Mouse (Mus musculus): ENCODE measurements around the gene Ttc24. TPM values are rescaled to one million over a fixed set of nuclear protein-coding genes. Genes with fewer than 3 reads are reported as not detected.

Gene Ttc24
- total RNA-seq (2017), result not detected in 3 replicates

DNA sequence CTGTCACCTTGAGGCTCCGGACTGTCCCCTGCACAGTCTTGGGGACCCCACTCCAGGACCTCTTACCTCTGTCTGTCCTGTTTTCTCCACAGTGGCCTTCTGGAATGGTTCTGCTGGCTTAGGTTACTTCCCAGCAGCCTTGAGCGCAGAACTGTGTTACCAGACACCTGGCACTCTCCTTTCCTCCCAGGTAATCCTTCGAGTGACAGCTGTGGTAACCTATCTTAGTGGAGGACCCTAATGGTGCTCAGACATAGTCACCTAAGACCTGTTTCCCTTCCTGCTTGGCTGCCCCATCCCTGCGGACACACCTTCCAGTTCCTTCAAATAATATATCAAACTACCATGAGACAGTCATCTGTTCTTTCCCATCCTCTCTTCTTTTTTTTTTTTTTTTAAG, at the start of gene Ttc24:
Ttc24 (minus strand) TSS at position 101 of the 400 bp plus-strand sequence.
- ATAC-seq (replicated peaks; ENCODE audit: insufficient number of reproducible peaks, low FRiP score, low TSS enrichment, poor library complexity, severe bottlenecking), result no peak

DNA sequence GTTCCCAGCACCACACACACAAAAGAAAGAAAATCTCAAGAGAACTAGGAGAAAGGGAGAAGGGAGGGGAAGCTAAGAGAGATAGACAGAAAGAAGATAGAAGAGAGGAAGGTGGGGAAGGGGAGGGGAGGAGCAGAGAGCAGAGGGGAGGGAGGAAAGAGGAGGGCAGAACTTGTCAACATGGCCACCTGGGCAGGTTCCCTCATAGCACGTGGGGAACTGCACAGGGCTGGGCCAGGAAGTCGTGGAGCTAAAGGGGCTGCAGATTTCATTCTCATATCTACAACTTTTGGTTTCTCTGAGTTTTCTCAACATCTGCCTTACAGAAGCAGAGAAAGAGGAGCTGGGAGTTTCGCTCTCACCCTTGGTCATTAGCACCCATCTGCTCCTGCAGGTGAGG, 49.5 kb upstream of the Ttc24 start:
- ATAC-seq (replicated peaks; ENCODE audit: insufficient number of reproducible peaks, low FRiP score, low TSS enrichment, poor library complexity, severe bottlenecking), result no peak

DNA sequence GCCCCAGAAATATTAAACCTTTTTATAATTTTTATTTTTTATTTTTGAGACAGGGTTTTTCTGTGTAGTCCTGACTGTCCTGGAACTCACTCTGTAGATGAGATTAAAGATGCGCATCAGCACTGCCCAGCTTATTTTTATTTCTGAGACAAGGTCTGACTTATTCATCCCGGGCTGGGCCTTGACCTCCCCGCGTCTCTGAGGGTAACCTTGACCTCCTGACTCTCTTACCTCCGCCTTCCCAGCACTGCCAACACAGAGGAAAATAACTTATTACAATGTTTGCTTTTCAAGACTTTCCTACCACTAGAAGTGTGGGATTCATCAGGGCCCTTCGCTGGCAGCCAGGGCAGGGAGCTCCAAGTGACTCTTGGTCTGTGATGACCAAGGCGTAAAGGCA, 48.1 kb upstream of the Ttc24 start:
- ATAC-seq (replicated peaks; ENCODE audit: insufficient number of reproducible peaks, low FRiP score, low TSS enrichment, poor library complexity, severe bottlenecking), result no peak

DNA sequence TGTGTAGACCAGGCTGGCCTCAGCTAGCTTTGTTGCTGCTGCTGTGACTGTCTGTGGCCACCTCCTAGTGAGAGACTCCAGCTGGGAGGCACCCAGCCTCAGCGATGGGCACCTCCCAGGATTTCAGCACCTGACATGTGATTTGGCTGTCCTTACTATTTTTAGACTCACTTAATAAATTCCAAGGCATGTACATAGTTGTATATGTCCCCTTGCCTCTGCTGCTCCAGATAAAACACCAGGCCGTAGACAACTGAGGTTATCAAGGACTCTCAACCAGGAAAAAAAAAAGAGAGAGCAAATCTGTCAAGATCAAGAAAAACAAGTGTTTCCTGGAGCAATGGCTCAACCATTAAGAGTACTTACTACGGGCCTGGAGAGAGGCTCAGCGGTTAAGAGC, 47.1 kb upstream of the Ttc24 start:
- ATAC-seq (replicated peaks; ENCODE audit: insufficient number of reproducible peaks, low FRiP score, low TSS enrichment, poor library complexity, severe bottlenecking), result no peak

DNA sequence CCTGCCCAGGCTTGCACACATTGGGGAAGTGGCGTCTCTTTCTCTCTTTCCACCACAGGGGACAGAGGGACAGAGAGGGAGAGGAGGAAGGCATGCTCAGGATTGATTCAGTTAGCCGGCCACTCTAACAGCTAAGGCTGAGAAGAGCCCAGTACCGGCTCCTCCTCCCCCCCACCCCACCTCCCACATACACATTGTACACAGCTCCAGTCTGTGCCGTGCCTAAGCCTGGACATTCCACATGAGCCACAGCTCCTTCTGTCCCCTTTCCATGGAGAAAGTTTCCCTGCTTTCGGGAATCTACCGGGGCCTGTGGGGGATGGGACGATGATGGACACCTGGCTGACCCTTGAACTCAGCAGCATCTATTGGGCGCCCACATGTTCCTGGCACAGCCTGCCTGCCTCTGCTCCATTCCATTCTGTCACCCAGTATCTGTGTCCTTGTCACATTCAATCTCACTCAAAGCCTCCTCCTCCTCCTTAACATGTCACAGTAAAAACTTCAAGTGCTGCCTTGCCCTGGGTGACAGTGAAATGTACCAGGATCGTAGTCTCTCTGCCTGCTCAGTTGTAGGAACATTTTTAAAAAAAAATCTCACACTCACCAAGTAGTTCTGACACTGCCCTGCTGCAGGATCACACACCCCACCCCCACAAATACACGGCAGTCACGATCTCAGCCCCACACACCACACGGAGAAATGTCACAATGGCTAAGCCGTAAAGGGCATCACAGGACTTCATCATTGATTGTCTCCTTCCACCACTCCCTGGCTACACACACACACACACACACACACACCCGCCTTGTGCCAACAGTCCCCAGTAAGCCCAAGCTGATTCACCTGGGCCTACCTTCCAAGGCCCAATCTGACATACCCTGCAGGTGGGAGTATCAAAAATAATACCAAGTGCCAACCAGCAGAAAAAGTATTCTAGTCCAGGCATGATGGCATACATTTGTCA, 43.3 kb upstream of the Ttc24 start:
- no peak for ATAC-seq (replicated peaks; ENCODE audit: insufficient number of reproducible peaks, low FRiP score, low TSS enrichment, poor library complexity, severe bottlenecking)

DNA sequence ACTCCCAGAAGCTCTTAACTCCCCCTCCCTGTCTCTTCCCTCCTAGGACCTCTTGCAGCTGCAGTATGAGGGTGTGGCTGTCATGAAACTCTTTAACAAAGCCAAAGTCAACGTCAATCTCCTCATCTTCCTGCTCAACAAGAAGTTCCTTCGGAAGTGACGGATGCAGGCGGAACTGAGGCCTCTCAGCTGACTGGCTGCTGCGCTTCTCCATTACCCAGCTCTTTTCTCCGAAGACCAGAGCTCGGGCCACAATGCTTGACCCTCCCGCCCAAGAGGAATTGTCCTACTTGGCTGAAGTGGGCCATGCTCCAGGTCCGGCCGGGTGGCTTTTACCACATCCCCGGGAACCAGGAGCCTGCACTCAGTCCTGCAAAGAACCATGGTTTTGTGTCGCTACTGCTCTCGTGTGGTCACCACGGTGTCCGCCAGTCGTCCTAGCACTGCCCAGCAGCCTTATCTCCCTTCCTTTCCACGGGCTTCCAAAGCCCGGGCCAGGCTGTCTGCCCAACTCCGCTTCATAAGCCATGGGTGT, 42.1 kb upstream of the Ttc24 start:
- ATAC-seq (replicated peaks; ENCODE audit: insufficient number of reproducible peaks, low FRiP score, low TSS enrichment, poor library complexity, severe bottlenecking), result no peak

DNA sequence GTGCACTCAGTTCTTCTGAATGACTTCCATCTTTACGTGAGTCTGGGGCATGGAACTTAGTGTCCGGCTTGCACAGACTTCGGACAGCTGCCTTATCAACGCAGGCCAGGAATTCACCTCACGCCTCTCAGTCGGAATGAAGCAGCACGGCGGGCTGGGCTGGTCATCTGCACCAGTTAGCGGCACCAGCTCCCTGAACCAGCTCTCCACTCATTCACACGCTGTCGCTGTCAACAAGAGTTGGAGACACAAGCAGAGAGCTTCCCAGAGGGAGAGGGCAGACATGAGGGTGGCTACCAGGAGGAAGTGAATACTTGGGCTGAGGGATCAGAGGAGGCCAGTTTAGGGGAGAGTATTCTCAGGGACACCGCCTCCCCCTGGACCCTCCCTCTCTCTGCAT, 36.3 kb upstream of the Ttc24 start:
- no peak for ATAC-seq (replicated peaks; ENCODE audit: insufficient number of reproducible peaks, low FRiP score, low TSS enrichment, poor library complexity, severe bottlenecking)

DNA sequence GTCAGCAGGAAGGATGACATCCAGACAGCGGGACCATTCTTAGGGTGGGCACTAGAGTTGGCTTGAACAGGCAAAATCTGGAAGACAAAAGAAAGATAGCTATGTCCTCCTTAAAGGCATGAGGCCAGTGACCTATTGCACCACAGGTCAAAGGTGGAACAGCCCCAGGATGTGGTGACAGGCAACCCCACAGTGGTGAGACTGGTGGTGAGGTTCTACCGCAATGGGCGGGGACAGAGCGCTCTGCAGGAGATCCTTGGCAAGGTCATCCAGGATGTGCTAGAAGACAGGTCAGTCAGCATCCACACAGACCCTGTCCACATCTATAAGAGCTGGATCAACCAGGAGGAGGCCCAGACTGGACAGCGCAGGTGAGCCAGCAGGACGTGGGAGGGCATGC, 31.0 kb upstream of the Ttc24 start:
- ATAC-seq (replicated peaks; ENCODE audit: insufficient number of reproducible peaks, low FRiP score, low TSS enrichment, poor library complexity, severe bottlenecking), result 0 out of 2 replicates have a peak, but pooled peaks have one; percentile 26

DNA sequence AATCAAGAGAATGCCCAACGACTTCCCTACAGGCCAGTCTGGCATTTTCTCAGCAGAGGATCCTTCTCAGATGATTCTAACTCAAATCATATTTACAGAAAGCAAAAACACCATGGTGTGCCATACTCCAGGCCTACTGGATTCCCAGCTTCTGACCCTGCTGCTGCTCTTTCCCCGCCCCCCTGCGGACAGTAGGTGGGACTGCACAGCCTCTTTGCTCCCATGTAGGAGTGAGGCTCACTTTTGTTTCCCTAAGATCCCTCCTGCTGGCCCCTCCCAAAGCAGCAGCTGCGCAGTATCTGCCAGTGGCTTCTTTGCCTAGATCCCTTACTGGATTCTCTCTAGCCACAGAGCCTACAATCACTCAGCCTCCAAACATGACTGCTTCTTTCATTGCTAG, 28.0 kb upstream of the Ttc24 start:
- ATAC-seq (replicated peaks; ENCODE audit: insufficient number of reproducible peaks, low FRiP score, low TSS enrichment, poor library complexity, severe bottlenecking), result no peak

DNA sequence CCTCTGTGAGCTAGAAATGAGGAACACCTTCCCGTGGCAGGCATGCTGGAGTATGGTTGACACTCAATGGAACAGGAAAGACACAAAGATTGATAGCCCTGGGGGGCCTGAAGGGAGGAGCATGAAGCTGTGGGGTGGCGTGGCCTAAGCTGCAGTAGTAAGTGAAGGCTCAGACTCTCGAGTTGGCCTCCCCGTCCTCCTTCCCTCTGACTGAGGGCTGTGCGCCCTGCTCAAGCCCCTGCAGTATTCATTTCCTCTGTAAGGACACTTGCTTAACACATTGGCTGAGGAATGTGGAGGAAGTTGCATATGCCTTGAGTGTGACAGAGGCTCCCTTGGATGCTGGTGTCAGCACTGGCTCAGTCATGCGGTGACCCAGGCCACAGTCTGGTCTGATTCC, 24.5 kb upstream of the Ttc24 start:
- no peak for ATAC-seq (replicated peaks; ENCODE audit: insufficient number of reproducible peaks, low FRiP score, low TSS enrichment, poor library complexity, severe bottlenecking)

DNA sequence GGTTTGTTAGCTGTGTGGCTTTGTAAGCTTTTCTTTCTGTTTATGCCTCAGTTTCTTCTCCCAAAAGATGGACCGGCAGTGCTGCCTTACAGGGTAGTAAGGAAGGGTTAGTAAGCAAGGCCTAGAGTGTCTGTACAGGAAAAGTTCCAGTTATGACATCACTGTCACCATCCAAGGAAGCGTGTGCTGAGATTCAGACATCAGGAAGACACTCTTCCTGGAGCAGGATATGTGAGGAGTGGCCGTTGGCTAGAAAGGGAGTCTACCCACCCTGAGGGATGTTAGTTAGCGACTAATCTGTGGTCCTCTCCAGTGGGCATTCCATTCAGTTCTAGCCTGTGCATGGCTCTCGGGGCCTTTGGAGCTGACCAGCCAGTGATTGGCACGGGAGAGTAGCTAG, 24.1 kb upstream of the Ttc24 start:
- no peak for ATAC-seq (replicated peaks; ENCODE audit: insufficient number of reproducible peaks, low FRiP score, low TSS enrichment, poor library complexity, severe bottlenecking)

DNA sequence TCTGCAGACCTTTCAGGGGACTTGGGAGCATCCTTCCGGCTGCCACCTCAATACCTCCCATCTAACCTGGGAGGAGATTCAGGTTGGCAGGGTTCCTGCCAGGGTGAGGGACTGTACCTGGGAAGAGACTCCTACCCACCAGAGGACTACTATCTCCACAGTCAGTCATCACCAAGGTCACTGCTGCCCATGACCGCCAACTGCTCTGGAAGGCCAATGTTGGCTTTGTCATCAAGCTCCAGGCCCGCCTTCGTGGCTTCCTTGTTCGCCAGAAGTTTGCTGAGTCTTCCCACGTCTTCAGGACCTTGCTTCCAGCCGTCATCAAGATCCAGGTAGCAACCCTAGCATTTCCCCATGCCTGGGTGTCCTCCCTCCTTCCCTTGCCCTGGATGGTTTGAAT, 23.6 kb upstream of the Ttc24 start:
- ATAC-seq (replicated peaks; ENCODE audit: insufficient number of reproducible peaks, low FRiP score, low TSS enrichment, poor library complexity, severe bottlenecking), result no peak

DNA sequence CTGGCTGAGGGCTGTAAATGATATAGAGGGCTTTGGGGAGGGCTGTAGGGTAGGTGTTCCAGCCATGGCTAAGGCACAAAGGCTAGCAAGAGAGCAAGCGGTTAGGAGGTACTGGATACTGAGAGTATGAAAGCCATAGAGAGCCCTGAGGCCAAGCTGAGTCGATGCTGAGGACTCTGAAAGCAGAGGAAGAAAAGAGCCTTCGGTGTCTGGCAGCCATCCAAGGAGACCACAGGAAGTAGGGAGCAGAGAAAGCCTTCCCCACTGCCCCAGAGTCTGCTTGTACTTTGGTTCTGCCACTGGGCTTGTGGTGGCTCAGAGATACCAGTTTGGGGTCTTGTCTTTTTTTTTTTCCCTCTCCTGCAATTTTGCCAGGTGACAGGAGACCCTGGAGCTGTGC, 22.1 kb upstream of the Ttc24 start:
- no peak for ATAC-seq (replicated peaks; ENCODE audit: insufficient number of reproducible peaks, low FRiP score, low TSS enrichment, poor library complexity, severe bottlenecking)

DNA sequence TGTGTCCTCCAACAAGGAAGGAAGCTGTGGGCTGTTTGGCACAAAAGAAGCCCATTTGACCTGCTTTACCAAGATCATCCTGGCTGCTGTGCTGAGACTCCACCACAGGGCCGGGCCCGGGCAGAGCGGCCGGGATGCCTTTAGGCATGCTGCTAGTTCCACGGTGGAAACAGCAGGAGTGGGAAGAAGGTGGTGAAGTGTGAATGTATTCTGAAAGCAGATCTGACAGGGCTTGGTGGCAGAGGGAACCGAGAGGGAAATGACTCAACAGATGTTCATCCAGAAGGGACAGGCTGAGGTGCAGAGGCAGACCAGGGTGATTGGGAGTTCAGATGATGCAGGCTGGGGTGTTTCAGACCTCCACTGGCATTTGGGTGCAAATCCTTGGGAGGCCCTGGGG, 19.6 kb upstream of the Ttc24 start:
- no peak for ATAC-seq (replicated peaks; ENCODE audit: insufficient number of reproducible peaks, low FRiP score, low TSS enrichment, poor library complexity, severe bottlenecking)

DNA sequence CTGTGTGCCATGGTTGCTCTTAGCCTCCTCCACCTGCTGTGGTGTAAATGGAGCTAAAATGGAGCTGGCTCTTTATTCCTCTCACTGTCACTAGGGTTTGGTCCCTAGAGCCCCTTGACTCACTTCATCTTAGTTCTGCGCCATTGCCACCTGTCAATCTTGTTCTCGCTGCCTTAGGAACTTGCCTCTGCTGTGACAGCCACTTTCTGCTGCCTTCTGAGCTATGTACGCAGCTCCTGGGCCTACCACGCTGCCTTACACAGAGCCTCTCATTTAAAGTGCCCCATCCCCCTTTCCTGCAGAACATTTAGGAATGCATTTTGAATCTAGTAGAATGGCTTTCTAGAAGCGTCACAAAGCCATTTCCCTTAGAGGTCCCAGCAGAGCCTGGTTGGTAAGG, 16.0 kb upstream of the Ttc24 start:
- ATAC-seq (replicated peaks; ENCODE audit: insufficient number of reproducible peaks, low FRiP score, low TSS enrichment, poor library complexity, severe bottlenecking), result no peak

DNA sequence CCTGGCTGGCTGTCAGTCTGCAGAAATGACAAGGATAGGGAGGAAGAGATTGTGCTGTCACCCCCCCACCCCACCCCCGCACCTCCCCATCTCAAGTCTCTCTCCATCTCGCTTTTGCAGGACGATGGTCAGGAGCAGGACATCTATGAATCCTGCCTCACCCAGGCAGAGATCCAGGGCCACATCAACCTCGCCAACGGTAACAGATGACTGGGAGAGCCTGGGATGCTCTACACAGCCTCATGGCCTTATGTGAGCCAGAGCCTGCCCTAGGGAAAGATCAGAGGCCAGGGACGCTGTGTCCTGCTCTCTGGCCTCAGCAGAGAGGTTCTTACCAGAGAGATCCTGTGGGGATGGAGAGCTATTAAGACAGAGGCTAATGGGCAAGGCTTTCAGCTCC, 12.5 kb upstream of the Ttc24 start:
- ATAC-seq (replicated peaks; ENCODE audit: insufficient number of reproducible peaks, low FRiP score, low TSS enrichment, poor library complexity, severe bottlenecking), result no peak

DNA sequence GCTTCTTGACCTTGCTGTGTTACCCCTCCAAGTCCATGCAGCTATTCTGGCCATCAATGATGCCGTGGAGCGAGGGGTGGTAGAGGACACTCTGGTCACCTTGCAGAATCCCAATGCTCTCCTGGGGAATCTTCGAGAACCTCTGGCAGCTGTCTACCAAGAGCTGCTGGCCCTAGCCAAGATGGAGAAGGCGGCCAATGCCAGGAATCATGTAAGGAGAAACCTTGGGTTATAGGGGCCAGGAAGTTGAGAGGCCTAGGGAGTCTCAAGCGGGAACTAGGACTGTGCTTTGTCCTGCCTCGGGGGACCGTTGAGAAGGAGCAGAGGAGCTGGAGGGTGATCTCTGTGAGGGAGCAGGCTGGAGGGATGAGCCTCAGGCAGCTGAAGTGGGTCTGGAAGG, 12.0 kb upstream of the Ttc24 start:
- ATAC-seq (replicated peaks; ENCODE audit: insufficient number of reproducible peaks, low FRiP score, low TSS enrichment, poor library complexity, severe bottlenecking), result no peak

DNA sequence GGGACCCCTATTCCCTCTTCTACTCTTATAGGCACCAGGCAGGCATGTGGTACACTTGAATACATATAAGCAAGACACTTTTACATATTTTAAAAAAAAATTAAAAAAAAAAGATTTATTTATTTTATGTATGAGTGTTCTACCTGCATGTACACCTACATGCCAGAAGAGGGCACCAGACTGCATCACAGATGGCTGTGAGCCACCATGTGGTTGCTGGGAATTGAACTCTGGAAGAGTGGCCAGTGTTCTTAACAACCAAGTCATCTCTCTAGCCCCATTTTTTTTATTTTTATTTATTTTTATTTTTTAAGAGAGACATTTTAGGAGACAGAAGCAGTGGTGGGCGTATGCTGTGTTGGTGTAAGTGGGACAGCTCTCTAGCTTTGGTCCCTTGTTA, 9.6 kb upstream of the Ttc24 start:
- no peak for ATAC-seq (replicated peaks; ENCODE audit: insufficient number of reproducible peaks, low FRiP score, low TSS enrichment, poor library complexity, severe bottlenecking)

DNA sequence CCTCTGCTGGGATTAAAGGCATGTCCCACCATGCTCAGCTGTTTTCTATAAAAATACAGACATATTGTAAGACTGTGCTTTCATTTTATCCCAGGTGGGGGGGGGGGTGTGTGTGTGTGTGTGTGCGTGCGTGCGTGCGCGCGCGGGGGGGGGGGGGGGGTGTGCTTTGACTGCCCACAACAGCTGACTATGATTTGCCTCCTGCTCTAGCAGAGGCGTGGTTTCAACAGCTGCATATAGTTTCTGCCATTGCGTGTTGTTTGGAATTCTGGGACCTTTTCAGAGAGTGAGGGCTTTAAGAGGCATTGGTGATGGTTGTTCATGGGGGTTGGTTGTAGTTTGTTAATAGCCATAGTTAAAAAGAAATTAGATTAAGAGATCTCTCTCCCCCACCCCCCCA, 7.4 kb upstream of the Ttc24 start:
- no peak for ATAC-seq (replicated peaks; ENCODE audit: insufficient number of reproducible peaks, low FRiP score, low TSS enrichment, poor library complexity, severe bottlenecking)

DNA sequence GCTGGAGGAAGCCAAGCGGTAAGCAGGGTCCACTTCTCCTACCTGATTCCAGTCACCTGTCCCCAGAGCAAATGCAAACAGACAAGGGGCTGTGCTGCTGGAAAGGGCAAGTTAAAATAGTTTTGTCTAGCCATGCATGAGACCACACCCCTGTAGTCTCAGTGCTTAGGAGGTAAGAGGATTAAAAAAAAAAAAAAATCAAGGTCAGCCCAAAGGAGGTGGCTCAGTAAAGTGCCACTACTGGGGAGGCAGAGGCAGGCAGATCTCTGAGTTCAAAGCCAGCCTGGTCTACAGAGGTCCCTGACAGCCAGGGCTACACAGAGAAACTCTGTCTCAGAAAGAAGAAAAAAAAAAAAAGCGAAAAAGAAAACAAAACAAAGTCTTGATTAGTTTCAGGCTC, 5.9 kb upstream of the Ttc24 start:
- ATAC-seq (replicated peaks; ENCODE audit: insufficient number of reproducible peaks, low FRiP score, low TSS enrichment, poor library complexity, severe bottlenecking), result no peak

Data from monocyte, adult 5-6 weeks (primary cell).